Mouse (Mus musculus) heart, postnatal 0 days (tissue): ENCODE data around the gene Myo1b.

Experiments
- CTCF ChIP-seq: IDR thresholded peaks from 2 replicates; pipeline ENCODE4 v1.5.1; 2016; ENCODE audit warnings: antibody characterized with exemption, control low read depth, low read depth
- EP300 ChIP-seq: IDR thresholded peaks from 2 replicates; pipeline ENCODE4 v1.6.1; 2016; ENCODE audit warnings: antibody characterized with exemption, low read depth

- TF ChIP-seq CTCF (no peak), EP300 (no peak)
Observed at GRCm38 (mm10) chr1:51734721-51735120, 181.2 kb downstream of the Myo1b start.
